Mouse (Mus musculus): ENCODE results near the gene Mycs. TPM values are rescaled to one million over a fixed set of nuclear protein-coding genes. Genes with fewer than 3 reads are reported as not detected.
A peak's percentile ranks its signal among the peaks of the same experiment; 100 is the strongest.

Mycs gene
- not detected in 2 replicates for polyA plus RNA-seq (2016; fragmentation: Nextera tagmentation; extraction: Ambion mirVana)

- 73% methylated on average over 3 of the region's 3 CpGs for WGBS
- H3K4me3 ChIP-seq, result peak within 1 kb of the TSS; percentile 10; the same call in 1 of the 2 replicates
- no peak within 1 kb of the TSS for H3K27ac ChIP-seq
- no peak within 1 kb of the TSS for H3K9ac ChIP-seq
- H3K9me3 ChIP-seq, result no peaks in the 10 kb centered on the region
- H3K4me1 ChIP-seq, result no peaks in the 10 kb centered on the region
- no peaks in the 10 kb centered on the region for H3K36me3 ChIP-seq
- H3K4me2 ChIP-seq (replicated peaks), result peak within 1 kb of the TSS; percentile 35
- no peak for ATAC-seq (ENCODE audit: insufficient number of reproducible peaks, insufficient read depth, low FRiP score, low TSS enrichment)
- H3K27me3 ChIP-seq, result peaks cover 16% of the 10 kb centered on the region
Measured at GRCm38 (mm10) chrX:5469165-5469564, at the start of gene Mycs. Gene Mycs, minus strand, starts transcription at chrX:5469265.

GRCm38 (mm10) chrX:5468022-5468421, 1.0 kb downstream of the Mycs start:
- no peaks in the 10 kb centered on the region for H3K36me3 ChIP-seq
- peak overlapping the region; percentile 10; the same call in 1 of the 2 replicates for H3K4me3 ChIP-seq
- no peak overlapping the region for H3K27ac ChIP-seq
- H3K4me1 ChIP-seq, result no peaks in the 10 kb centered on the region
- peaks cover 16% of the 10 kb centered on the region for H3K27me3 ChIP-seq
- H3K4me2 ChIP-seq (replicated peaks), result peak overlapping the region; percentile 35
- no peaks in the 10 kb centered on the region for H3K9me3 ChIP-seq
- no peak overlapping the region for H3K9ac ChIP-seq
- 19% methylated on average over 24 of the region's 24 CpGs for WGBS
- ATAC-seq (ENCODE audit: insufficient number of reproducible peaks, insufficient read depth, low FRiP score, low TSS enrichment), result no peak

Other genes starting within 250 kb of the Mycs start
- gene Btbd35f7, start 199.8 kb upstream of the Mycs start, polyA plus RNA-seq (2016; fragmentation: Nextera tagmentation; extraction: Ambion mirVana), result not detected in 2 replicates

Data from embryonic facial prominence, embryonic 12.5 days (tissue).